Mouse (Mus musculus) small intestine, adult 2 months (tissue): ENCODE data around the gene Foxp2.

Experiments used
- CTCF ChIP-seq: fragments of 200-500 bp; IDR thresholded peaks from 2 replicates; pipeline ENCODE4 v1.5.1; 2012; ENCODE audit warnings: low read depth, mild to moderate bottlenecking, control low read depth, inconsistent platforms, low read length, moderate library complexity, mixed read lengths; ENCODE audit not compliant: insufficient replicate concordance, insufficient read length; ENCODE audit errors: extremely low read depth
- POLR2A ChIP-seq: fragments of 200-500 bp; IDR thresholded peaks from 2 replicates; pipeline ENCODE4 v1.6.1; 2012; ENCODE audit warnings: low read depth, mild to moderate bottlenecking, control low read depth, inconsistent platforms, low read length, moderate library complexity

- no peak for TF ChIP-seq POLR2A
- TF ChIP-seq CTCF, result no peak
These were observed 200.4 kb downstream of the Foxp2 start for GRCm38 (mm10) chr6:15101548-15101947.
